Mouse (Mus musculus): ENCODE data around the gene Ctf2. TPM values are rescaled to one million over a fixed set of nuclear protein-coding genes. Genes with fewer than 3 reads are reported as not detected.

The Ctf2 gene
- total and polyA plus RNA-seq, 2 experiments = not detected

- TF ChIP-seq CTCF (IDR thresholded peaks at IDR 0.05; ENCODE audit: low read depth, low read length) (no peak), POLR2A (IDR thresholded peaks at IDR 0.05; ENCODE audit: extremely low read depth, insufficient read depth, low read length) (no peak)
- Histone ChIP-seq H3K4me1 (ENCODE audit: control insufficient read depth, insufficient read depth, low read length) (no peaks in the 10 kb centered on the region), H3K9ac (ENCODE audit: low read depth, low read length) (no peak overlapping the region), H3K27me3 (ENCODE audit: control insufficient read depth, insufficient read depth, low read length) (no peaks in the 10 kb centered on the region), H3K79me2 (ENCODE audit: control insufficient read depth, insufficient read depth, low read length) (no peaks in the 10 kb centered on the region), H3K27ac (replicated peaks; ENCODE audit: insufficient read depth, low read depth, low read length) (no peak overlapping the region), H3K36me3 (ENCODE audit: control insufficient read depth, insufficient read depth, low read length) (peaks cover 7% of the 10 kb centered on the region; the same call in 1 of the 2 replicates), H3K4me3 (ENCODE audit: insufficient read depth, low read depth, low read length) (no peak overlapping the region)
- 80% methylated on average over 5 of the region's 5 CpGs for WGBS
- DNase-seq (ENCODE audit: extremely low read depth, low read depth, low spot score) = no peak
These were observed 21.2 kb upstream of the Ctf2 start for GRCm38 (mm10) chr7:127753158-127753557.

- Histone ChIP-seq H3K9ac (ENCODE audit: low read depth, low read length) (no peak overlapping the region), H3K79me2 (ENCODE audit: control insufficient read depth, insufficient read depth, low read length) (no peaks in the 10 kb centered on the region), H3K4me3 (ENCODE audit: insufficient read depth, low read depth, low read length) (no peak overlapping the region), H3K4me1 (ENCODE audit: control insufficient read depth, insufficient read depth, low read length) (no peaks in the 10 kb centered on the region), H3K27ac (replicated peaks; ENCODE audit: insufficient read depth, low read depth, low read length) (no peak overlapping the region), H3K27me3 (ENCODE audit: control insufficient read depth, insufficient read depth, low read length) (no peaks in the 10 kb centered on the region), H3K36me3 (ENCODE audit: control insufficient read depth, insufficient read depth, low read length) (peaks cover 7% of the 10 kb centered on the region; the same call in 1 of the 2 replicates)
- WGBS = 97% methylated on average over 27 of the region's 27 CpGs
- no peak for DNase-seq (ENCODE audit: extremely low read depth, low read depth, low spot score)
- TF ChIP-seq POLR2A (IDR thresholded peaks at IDR 0.05; ENCODE audit: extremely low read depth, insufficient read depth, low read length) (no peak), CTCF (IDR thresholded peaks at IDR 0.05; ENCODE audit: low read depth, low read length) (no peak)
These were observed 20.1 kb upstream of the Ctf2 start for GRCm38 (mm10) chr7:127752069-127752468.

- H3K36me3 ChIP-seq (ENCODE audit: control insufficient read depth, insufficient read depth, low read length) = peaks cover 7% of the 10 kb centered on the region; the same call in 1 of the 2 replicates
- no peak overlapping the region for H3K4me3 ChIP-seq (ENCODE audit: insufficient read depth, low read depth, low read length)
- H3K79me2 ChIP-seq (ENCODE audit: control insufficient read depth, insufficient read depth, low read length) = no peaks in the 10 kb centered on the region
- no peak overlapping the region for H3K9ac ChIP-seq (ENCODE audit: low read depth, low read length)
- H3K4me1 ChIP-seq (ENCODE audit: control insufficient read depth, insufficient read depth, low read length) = no peaks in the 10 kb centered on the region
- 94% methylated on average over 5 of the region's 5 CpGs for WGBS
- no peaks in the 10 kb centered on the region for H3K27me3 ChIP-seq (ENCODE audit: control insufficient read depth, insufficient read depth, low read length)
- no peak for DNase-seq (ENCODE audit: extremely low read depth, low read depth, low spot score)
- H3K27ac ChIP-seq (replicated peaks; ENCODE audit: insufficient read depth, low read depth, low read length) = no peak overlapping the region
- TF ChIP-seq POLR2A (IDR thresholded peaks at IDR 0.05; ENCODE audit: extremely low read depth, insufficient read depth, low read length) (no peak), CTCF (IDR thresholded peaks at IDR 0.05; ENCODE audit: low read depth, low read length) (no peak)
These were observed 19.7 kb upstream of the Ctf2 start for GRCm38 (mm10) chr7:127751619-127752018.

- no peak for DNase-seq (ENCODE audit: extremely low read depth, low read depth, low spot score)
- no peak for TF ChIP-seq POLR2A (IDR thresholded peaks at IDR 0.05; ENCODE audit: extremely low read depth, insufficient read depth, low read length)
- no peak for TF ChIP-seq CTCF (IDR thresholded peaks at IDR 0.05; ENCODE audit: low read depth, low read length)
- 94% methylated on average over 19 of the region's 19 CpGs for WGBS
- Histone ChIP-seq H3K9ac (ENCODE audit: low read depth, low read length) (no peak overlapping the region), H3K27me3 (ENCODE audit: control insufficient read depth, insufficient read depth, low read length) (no peaks in the 10 kb centered on the region), H3K36me3 (ENCODE audit: control insufficient read depth, insufficient read depth, low read length) (peaks cover 7% of the 10 kb centered on the region; the same call in 1 of the 2 replicates), H3K4me1 (ENCODE audit: control insufficient read depth, insufficient read depth, low read length) (no peaks in the 10 kb centered on the region), H3K4me3 (ENCODE audit: insufficient read depth, low read depth, low read length) (no peak overlapping the region), H3K27ac (replicated peaks; ENCODE audit: insufficient read depth, low read depth, low read length) (no peak overlapping the region), H3K79me2 (ENCODE audit: control insufficient read depth, insufficient read depth, low read length) (no peaks in the 10 kb centered on the region)
These were observed 18.5 kb upstream of the Ctf2 start for GRCm38 (mm10) chr7:127750131-127751127.

GRCm38 (mm10) chr7:127748235-127748560, 16.2 kb upstream of the Ctf2 start:
- H3K4me3 ChIP-seq (ENCODE audit: insufficient read depth, low read depth, low read length) = no peak overlapping the region
- peaks cover 2% of the 10 kb centered on the region; the same call in 1 of the 2 replicates for H3K4me1 ChIP-seq (ENCODE audit: control insufficient read depth, insufficient read depth, low read length)
- no peak for TF ChIP-seq POLR2A (IDR thresholded peaks at IDR 0.05; ENCODE audit: extremely low read depth, insufficient read depth, low read length)
- no peak for TF ChIP-seq CTCF (IDR thresholded peaks at IDR 0.05; ENCODE audit: low read depth, low read length)
- DNase-seq (ENCODE audit: extremely low read depth, low read depth, low spot score) = no peak
- no peaks in the 10 kb centered on the region for H3K79me2 ChIP-seq (ENCODE audit: control insufficient read depth, insufficient read depth, low read length)
- H3K9ac ChIP-seq (ENCODE audit: low read depth, low read length) = no peak overlapping the region
- no peak overlapping the region for H3K27ac ChIP-seq (replicated peaks; ENCODE audit: insufficient read depth, low read depth, low read length)
- no peaks in the 10 kb centered on the region for H3K27me3 ChIP-seq (ENCODE audit: control insufficient read depth, insufficient read depth, low read length)
- H3K36me3 ChIP-seq (ENCODE audit: control insufficient read depth, insufficient read depth, low read length) = peaks cover 7% of the 10 kb centered on the region; the same call in 1 of the 2 replicates
- WGBS = 95% methylated on average over 28 of the region's 28 CpGs
